Mouse (Mus musculus) urinary bladder, postnatal 4 days (tissue): ENCODE measurements around the gene Rmnd1.
"Not testable (repeated sequence)": the region's sequence is repeated elsewhere in the genome, so short reads cannot be mapped to it uniquely, and the experiment has no call there.

Source experiments
- DNase-seq, 2 experiments: peaks; one replicate each; pipeline ENCODE4 v3.0.0; 2021 to 2022; ENCODE audit warnings: low spot score in 2 of 2

The Rmnd1 gene

DNA sequence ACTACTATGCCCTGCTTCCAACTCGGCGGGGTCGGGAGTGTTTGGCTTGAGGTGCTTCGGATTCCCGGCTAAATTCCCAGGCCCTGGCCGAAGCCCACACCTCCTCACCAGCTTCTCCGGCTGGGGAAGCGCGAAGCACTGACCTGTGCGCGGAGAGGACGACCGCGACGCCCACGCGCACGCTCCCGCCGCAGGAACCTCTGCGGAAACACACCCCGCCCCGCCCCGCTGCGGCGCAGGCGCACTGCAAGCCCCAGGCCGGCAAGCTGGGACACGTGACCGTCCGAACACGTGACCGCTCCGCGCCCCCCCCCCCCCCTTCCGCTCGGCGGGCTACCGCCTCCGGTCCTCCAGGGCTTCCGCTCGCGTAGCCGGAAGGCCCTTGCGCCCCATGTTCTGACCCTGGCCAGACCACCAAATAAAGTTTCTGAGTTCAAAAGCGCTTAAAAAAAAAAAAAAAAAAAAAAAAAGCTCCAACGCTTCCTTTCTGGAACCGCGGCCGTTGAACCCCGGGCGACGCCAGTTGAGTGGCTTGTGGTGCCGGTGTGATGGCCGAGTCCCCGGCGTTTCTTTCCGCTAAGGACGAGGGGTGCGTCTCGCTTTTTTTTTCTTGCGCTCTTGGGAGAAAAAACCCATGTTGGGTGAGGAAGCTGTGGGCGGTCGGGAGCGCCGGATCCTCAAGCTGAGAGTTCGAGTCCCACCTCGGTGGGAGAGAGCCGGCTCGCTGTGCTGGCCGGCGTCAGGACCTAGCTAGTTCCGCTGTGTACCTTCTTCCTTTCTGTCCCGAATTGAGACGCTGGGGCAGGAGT, at the start of gene Rmnd1, which contains the start of gene Armt1:
TSS of gene Rmnd1 (minus strand) at position 266 of the 809 bp plus-strand sequence.
TSS of gene Armt1 (plus strand) at position 345 of the 809 bp plus-strand sequence.
- peak; percentile 94 to 96 for DNase-seq

DNA sequence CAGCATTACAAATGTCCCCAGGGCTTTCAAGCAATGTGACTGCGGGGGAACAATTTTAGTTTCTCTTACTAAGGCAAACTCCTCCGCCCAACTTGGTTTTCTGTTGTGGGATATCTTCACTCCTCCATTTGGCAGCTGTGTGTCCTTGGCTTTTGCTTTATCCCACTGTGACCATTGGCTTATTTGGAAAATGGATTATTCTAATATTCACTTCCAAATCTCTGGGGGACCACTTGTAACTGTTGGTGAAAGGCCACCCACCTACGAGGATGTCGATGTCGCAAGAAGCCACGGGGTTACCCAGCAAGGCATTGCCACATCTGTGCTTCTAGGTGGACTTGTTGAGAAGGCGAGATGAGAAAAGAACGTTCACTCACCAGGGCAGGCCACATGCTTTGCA, 49.5 kb upstream of the Rmnd1 start:
- DNase-seq, result no peak

DNA sequence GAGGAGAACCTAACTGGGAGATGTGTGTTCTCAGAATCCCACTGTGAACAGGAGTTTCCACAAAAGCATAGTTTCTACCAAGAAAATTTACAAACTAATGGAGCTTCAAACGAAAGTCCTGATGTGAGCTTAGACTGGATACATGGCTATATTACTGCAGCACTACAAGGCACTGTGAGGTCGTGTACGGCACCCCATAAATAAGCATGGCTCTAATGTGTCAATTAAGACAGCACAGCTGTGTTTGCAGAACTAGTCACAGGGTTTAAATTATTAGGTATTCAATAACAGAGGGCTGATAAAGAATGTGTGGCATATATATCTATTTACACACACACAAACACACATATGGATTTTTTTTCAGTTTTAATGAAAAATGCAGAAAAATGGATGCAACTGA, 48.7 kb upstream of the Rmnd1 start:
- DNase-seq, result no peak

DNA sequence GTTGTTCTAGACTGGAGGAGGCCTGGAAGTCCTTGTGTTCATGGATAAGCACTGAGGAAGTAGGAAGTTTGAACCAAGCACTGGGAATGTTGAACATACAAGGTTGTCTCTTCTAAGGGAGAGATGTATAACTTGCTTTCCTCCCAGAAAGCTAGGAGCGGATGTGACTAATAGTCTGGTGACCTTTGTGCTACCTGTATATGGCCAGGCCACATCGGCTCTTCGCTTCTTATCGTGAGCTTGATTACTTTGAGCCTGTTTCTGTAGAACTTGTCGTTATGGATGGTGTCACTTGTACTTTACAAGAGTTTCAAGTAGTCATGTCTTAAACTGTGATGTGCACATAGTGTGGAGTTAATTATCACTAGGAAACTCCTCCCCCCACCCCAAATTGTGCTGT, 44.4 kb upstream of the Rmnd1 start:
- DNase-seq, result no peak

DNA sequence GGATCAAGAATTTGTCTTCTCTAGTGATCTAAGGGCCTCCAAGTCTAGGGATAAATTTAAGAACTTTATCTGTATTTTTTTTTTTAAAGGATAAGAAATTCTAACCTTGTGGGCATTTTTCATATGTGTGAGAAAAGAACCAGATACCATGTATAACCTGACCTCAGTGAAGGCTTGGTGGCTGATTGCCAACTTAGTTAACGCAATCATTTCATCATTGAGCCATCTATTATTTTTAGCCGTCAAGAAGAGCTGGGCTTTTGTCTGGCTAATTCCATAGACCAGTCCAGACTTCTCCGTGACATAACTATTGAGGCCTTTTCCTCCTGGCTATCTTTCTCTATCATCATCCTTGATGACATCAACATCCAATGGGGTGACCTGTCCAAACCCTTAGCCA, 43.2 kb upstream of the Rmnd1 start:
- DNase-seq, result no peak

DNA sequence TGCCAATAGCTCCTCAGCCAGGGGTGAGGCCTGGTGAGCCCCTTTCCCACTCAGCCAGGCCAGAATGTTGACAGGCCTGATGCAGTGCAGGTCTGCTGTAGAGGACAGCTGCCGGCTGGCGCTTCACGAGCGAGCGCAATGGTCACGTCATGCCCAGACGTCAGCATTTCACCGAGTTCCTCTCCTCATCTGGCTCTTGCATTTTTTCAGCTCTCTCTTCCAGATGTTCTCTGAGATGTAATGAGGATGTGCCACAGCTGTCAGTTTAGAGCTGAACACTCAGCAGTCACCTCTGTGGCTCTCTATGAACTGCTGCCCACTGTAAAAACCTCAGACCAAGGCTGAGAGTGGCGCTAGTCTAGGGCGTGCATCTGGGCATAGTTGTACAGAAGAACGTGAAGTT, 41.4 kb upstream of the Rmnd1 start:
- DNase-seq, result no peak

DNA sequence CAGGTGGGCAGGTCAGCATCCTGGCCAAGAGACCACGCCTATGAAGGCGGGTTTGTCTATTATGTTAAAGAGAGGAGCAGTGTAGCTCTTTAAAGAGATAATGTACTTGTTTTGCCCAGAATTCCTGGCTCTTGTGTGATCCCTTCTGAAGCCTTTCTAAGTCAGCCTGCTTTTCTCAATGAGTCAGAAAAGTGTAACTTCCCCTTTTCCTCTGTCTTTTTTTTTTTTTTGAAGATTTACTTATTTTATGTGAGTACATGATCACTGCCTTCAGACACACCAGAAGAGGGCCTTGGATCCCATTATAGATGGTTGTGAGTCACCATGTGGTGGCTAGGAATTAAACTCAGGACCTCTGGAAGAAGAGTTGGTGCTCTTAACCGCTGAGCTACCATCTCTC, 37.2 kb upstream of the Rmnd1 start:
- DNase-seq, result no peak

DNA sequence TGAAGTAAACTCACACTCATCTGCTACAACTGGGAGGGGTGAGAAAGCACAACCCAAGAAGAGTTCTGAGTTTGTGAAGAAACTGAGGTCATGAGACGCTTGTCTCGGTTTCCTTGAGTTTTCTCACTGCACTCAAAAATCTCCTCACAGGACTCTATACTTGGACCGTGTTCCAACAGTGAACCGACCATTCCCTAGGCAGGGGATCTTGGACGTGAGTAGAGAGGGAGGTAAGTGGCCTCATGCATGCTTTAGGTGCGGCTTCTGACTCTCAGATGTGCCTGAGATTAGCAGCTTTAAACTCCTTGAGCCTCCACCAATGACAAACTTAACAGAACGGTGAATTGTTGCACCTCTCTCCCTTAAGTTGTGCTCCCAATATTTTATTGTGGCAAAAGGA, 33.6 kb upstream of the Rmnd1 start:
- no peak for DNase-seq

DNA sequence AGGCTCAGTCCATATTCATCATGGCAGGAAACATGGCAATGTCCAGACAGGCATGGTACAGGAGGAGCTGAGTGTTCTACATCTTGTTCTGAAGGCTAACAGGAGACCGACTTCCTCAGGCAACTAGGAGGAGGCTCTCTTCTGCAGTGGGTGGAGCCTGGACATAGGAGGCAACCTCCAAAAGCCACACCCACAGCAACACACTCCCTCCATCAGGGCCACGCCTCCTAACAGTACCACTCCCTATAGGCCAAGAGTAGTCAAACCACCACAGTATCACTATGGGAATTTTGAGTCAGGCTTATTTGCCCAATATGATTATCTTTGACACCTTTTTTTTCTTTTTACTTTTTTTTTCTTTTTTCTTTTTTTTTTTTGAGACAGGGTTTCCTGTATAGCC, 28.0 kb upstream of the Rmnd1 start:
- DNase-seq, result no peak

DNA sequence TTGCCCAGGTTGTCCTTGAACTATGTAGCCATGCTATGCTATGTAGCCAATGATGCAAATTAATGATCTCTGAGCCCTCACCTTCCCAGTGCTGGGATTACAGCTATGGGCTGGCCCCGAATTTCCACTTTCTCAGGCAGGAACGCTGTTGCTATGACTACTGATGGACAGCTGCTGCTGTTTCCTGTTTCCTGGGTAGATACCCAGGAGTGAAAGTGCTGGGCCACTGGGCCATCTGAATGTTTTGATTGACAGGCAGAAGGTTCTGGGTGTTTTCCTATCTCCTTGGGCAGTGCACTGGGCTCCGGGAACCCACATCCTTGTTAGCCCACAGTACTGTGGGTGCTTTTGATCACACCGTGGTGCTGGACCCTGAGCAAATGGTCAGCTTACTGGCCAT, 24.2 kb upstream of the Rmnd1 start:
- DNase-seq, result no peak

DNA sequence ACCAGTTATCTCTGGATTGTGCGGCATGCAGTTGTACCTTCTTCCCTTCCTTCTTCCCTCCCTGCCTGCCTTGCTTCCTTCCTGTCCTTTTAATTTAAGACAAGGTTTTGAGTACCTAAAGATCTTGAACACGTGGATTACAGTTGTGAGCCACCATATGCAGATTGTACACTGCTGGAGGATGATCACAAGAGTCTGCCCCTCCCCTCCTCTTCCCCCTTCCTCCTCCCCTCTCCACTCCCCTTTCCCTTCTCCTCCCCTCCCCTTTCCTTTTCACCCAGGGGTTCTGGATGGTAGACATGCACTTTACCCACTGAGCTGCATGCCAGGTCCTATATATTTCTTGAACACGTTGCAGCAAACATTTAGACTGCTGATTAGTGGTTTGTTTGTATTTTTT, 3.2 kb upstream of the Rmnd1 start:
- no peak for DNase-seq

DNA sequence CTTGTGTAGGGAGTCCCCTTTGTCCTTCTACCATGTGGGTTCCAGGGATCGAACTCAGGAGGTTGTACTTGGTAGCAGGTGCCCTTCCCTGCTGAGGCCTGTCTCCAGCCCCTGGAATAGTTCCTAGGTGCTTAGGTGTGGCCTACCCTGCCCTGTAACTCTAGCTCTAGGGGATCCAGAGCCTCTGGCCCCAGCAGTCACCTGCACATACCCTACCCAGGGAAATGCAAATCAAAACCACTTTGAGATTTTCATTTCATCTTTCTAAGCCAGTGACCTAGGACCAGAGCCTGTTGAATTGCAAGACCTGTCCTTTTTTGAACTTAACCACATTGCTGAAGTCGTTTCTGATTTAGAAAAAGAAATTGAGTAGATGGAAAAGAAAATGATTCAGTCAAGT, 1.7 kb upstream of the Rmnd1 start:
- DNase-seq, result not testable (repeated sequence)

DNA sequence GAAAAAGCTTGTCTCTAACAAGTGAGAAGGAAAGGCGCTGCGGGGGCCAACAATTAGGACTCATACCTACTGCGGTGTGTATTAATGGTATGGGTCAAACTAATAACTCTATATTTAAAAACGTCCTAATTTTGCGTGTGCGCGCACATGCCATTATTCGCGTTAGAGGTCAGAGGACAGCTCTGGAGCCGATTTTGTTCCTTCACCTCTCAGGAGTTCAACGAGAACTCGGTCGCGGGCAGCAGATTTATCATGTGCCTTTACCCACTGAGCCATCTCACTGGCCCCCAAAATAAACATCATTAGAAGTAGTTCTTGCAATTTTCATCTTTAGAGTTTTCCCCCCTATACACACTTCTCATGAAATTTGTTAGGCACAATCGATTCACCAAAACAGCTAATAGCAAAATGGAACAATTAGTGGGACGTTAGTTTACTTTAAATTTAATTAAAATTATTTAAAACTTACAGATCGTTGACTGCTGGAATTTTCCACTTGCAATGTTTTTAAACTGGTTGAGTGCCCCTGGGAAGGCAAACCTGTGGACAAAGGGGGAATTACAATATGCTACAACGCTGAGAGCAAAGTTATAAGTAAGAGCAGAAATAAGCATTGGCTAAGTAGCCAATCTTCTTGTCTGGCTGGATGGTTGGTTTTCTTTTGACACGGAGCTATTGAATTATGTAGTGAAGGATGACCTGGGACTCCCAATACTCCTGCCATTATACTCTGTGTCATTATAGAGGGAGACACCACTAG, 988 bp upstream of the Rmnd1 start:
- no peak for DNase-seq

DNA sequence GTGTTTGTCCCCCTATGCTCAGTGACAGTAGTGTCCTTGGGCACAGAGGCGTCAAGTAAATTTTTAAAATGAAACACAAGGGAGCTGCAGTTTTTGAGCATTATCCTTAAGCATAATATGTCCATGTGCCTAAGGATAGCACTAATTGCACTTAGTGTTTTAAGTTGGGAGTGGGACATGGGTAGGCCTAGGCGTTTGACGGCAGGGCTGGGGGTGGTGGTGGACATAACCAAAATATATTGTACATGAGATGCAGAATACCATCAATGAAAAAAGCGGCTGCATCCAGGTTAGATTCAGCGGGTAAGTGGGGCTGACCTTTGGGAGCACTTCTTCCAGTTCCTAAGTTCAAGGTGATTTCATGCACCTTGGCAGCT, 454 bp downstream of the Rmnd1 start:
- no peak for DNase-seq

DNA sequence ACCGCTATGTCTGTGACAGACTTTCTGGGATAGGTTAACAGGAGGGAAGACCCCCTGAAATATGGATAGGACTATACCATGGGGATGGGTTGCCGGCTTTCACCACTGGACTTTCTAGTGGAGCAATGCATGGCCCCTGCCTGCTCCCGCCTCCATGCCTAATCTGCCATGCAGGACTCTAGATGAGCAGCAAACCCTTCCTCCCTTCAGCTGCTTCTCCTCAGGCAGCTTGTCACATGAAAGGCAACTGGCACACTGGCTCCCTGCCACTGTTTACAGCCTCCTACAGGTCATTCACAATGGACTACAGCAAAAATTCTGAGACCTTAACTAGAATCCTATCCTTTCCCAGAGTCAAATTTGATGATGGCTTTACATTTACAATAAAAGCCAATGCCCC, 1.4 kb downstream of the Rmnd1 start:
- no peak for DNase-seq

DNA sequence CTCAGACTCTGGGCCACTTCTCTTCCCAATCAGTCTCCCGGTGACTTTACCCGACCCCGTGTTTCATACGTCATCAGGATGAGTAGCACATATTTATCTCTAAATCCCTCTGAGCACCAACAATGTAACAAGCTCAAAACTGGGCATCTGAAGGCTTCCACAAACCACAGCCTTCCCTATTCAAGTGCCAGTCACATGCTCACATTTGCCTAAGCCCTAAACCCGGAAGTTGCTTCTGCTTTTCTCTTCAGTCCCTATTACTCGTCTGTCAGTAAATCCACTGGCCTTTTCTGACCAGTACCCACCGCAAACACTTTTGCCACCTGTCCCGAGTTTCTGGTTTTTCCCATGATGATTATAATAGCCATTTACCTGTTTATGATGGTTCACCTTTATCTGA, 1.8 kb downstream of the Rmnd1 start:
- DNase-seq, result no peak

DNA sequence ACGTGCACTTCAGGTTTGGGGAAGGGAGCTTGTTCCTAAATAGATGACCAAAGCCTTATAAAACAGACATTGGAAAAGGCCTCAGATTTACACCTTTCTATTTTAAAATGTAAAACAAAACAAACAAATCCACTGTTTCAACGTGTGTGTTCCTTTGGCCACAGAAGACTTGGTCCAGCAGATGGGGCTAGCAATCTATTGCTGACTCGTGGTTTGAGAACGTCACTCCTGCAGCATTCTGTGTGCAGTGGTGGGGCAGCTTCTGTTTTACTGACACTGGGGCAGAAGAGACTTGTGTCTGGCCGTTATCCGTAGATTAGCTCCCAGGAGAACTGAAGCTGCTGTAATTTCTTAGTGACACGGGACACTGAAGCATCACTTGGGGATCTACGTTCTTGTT, 6.9 kb downstream of the Rmnd1 start:
- DNase-seq, result no peak

DNA sequence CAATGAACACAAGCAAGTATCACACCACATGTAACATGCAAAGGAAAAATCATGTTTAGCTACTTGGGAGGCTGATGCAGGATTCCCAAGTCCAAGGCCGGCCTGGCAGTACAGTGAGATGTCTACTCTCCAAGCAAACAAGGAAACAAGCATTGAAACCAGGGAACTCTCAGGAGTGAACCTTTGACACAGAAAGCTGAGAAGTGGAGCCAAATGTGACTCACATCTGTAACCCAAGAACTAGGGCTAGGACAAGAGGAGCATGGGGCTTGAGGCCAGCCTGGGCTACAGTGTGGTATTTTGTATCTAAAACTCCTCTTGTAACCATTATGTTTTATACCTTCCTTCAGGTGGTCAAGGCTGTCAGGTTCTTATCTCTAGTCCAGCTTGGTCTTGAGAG, 25.0 kb downstream of the Rmnd1 start:
- DNase-seq, result no peak

DNA sequence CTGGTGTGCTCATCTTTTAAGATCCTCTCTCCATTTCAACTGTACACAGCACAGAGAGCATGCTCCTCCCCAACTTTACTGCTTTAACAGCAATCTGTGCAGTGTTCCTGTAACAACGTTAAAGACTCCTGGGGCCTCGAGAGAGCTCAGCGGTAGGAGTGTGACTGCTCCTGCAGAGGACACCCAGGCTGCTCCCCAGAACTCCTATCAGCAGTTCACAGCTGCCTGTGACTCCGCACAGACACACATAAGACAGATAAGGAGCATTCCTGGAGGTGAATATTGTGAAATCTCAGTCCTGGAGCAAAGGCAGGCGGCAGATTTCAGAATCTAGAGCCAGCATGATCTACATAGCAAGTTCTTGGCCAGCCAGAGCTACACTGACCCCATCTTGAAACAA, 26.7 kb downstream of the Rmnd1 start:
- no peak for DNase-seq

DNA sequence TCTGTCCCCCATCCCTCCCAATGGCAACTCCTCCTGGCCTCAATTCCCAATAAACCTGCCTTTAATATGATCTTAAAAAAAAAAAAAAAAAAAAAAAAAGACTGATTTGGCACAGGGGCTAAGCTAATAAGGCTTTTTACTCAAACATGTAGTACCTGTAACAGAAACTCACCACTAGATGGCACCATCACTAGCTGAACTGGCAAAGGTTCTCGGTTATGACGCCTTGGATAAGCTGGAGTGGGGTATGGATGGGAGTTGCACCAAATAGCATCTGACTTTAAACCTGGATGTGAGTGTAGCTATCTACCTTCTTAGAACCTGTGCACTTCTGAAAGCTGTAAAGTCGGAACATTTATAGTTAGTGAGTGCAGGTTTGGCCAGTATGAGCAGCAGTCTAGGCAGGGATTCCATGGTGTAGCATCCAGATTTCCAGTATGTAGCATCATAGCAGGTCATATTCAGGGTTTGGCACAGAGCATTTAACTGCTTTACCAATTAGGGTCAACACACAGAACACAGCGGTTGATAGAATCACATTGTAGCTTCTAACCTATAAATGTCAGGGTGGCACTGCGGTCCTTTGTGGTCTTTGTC, 27.2 kb downstream of the Rmnd1 start:
- no peak for DNase-seq

DNA sequence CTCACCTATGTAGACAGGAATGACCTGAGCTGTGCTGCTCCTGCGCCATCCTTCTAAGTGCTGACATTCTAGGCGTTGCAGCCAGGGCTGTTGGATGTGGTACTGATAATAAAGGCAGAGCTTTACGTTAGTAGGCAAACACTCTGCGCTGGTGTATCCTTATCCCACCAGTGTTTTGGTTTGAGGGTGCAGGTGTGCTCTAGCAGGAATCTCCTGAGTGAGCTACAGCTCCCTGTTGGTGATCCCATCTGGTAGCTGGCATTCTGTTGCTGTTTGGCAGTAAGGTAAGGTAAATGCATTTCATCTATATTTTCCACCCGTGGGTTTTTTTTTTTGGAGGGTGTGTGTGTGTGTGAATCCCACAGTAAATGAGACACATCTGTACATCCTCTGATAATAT, 34.1 kb downstream of the Rmnd1 start:
- DNase-seq, result no peak

DNA sequence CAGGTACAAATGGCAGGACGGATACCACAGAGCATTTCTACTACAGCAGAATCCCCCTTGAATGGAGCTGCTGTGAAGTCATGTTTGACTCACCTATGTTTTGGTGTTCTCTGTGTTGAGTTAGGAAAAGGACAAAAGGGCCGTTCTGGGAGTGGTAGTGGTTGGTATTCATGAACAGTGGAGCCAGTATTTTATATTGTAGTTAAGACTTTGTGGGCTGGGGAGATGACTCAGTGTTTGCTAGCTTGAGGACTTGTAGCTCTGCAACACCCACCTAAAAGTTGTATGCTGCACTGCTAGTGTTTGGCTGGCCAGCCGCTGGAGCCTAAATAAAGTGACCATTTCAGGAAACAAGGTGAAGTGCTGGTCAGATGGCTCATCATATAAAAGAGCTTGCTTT, 36.9 kb downstream of the Rmnd1 start:
- DNase-seq, result no peak

DNA sequence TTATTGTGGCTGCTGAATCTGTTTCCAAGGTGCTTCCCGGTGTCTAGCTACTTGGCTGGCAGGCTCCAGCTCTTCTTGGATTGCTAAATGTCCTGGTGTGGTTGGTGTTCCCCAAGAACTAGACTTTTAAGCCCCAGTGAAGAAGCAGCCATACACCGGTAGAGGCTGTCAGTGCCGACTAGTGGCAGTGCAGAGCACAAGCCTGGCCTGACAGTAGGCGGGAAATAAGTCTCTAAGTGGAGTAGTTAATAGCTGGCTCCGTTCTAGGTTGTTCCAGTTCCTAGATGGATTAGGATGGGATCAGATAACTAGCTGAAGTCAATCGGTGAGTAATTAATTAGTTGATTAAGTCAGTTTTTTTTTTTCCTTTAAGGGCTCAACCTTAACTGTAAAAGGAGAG, 40.3 kb downstream of the Rmnd1 start:
- DNase-seq, result no peak
